Mouse (Mus musculus) E14TG2a.4 (cell line): ENCODE measurements around the gene Crb2.

Source experiments
- CTCF ChIP-seq: conservative IDR thresholded peaks from 2 replicates; pipeline ENCODE4 v1.5.1; 2014; ENCODE audit warnings: low read length
- POU5F1 ChIP-seq: IDR thresholded peaks from 2 replicates; pipeline ENCODE4 v1.6.1; 2014; ENCODE audit warnings: low read length, borderline replicate concordance

- TF ChIP-seq CTCF (no peak), POU5F1 (no peak)
Observed at GRCm38 (mm10) chr2:37749323-37749722, 26.7 kb upstream of the Crb2 start.
